Mouse (Mus musculus) heart, embryonic 13.5 days (tissue): ENCODE measurements around the gene E430018J23Rik. TPM values are rescaled to one million over a fixed set of nuclear protein-coding genes. Genes with fewer than 3 reads are reported as not detected.
"Not testable (repeated sequence)": the region's sequence is repeated elsewhere in the genome, so short reads cannot be mapped to it uniquely, and the experiment has no call there.

ENCODE experiments used
- ATAC-seq: fragments of 200-750 bp; cut with Nextera tagmentation; 2 replicates; pipeline ENCODE4 v1.8.0; 2017; ENCODE audit warnings: moderate TSS enrichment; ENCODE audit not compliant: insufficient number of reproducible peaks, low FRiP score, low TSS enrichment; ENCODE audit errors: extremely low read depth
- H3K27ac ChIP-seq: fragments of 300-500 bp; sonication (generic); replicated peaks from 2 replicates; pipeline ENCODE4 v1.5.1; 2015; ENCODE audit warnings: moderate library complexity, mild to moderate bottlenecking, inconsistent platforms
- H3K27me3 ChIP-seq: fragments of 300-500 bp; sonication (generic); replicated peaks from 2 replicates; pipeline ENCODE4 v1.6.1; 2015; ENCODE audit warnings: mild to moderate bottlenecking, inconsistent platforms
- H3K36me3 ChIP-seq: fragments of 300-500 bp; sonication (generic); 2 replicates; pipeline ENCODE4 v1.6.1; 2015; ENCODE audit warnings: mild to moderate bottlenecking, inconsistent platforms
- H3K4me1 ChIP-seq: fragments of 300-500 bp; sonication (generic); 2 replicates; pipeline ENCODE4 v1.6.1; 2015; ENCODE audit warnings: inconsistent platforms
- H3K4me2 ChIP-seq: fragments of 300-500 bp; sonication (generic); 2 replicates; pipeline ENCODE4 v1.6.1; 2015; ENCODE audit warnings: inconsistent platforms, mild to moderate bottlenecking, moderate library complexity
- H3K4me3 ChIP-seq: fragments of 300-500 bp; sonication (generic); 2 replicates; pipeline ENCODE4 v1.5.1; 2015; ENCODE audit warnings: moderate library complexity, mild to moderate bottlenecking, inconsistent platforms
- H3K9ac ChIP-seq: fragments of 300-500 bp; sonication (generic); 2 replicates; pipeline ENCODE4 v1.6.1; 2015; ENCODE audit warnings: inconsistent platforms, mild to moderate bottlenecking, moderate library complexity
- H3K9me3 ChIP-seq: fragments of 300-500 bp; sonication (generic); 2 replicates; pipeline ENCODE4 v1.6.1; 2016; ENCODE audit warnings: inconsistent platforms
- WGBS: fragments of 180-500 bp; shearing (Covaris S2); methylation state at CpG from one replicate; pipeline ENCODE4 v1.1.7; 2015; ENCODE audit warnings: mixed read lengths; 5-methylcytosine and 5-hydroxymethylcytosine counted together
- polyA plus RNA-seq: library from polyadenylated mRNA; unstranded; fragments of >200 nt; fragmentation: Nextera tagmentation; extraction: Ambion mirVana; gene quantifications from 2 replicates; pipeline ENCODE4 v1.2.1, GENCODE M21; 2015

E430018J23Rik gene
- polyA plus RNA-seq, 1 experiment from 2014 or later, result 4.9 TPM

- not testable (repeated sequence) for H3K9me3 ChIP-seq, H3K27me3 ChIP-seq, H3K4me1 ChIP-seq
- peak within 1 kb of the TSS; percentile 17; the same call in 1 of the 2 replicates for H3K27ac ChIP-seq
- H3K4me2 ChIP-seq, result peak within 1 kb of the TSS; percentile 82
- H3K9ac ChIP-seq, result peak within 1 kb of the TSS; percentile 83
- WGBS, result 1% methylated on average over 49 of the region's 49 CpGs
- ATAC-seq, result peak; percentile 92
- H3K4me3 ChIP-seq, result peak within 1 kb of the TSS; percentile 62
- H3K36me3 ChIP-seq, result peaks cover 21% of the 10 kb centered on the region
Measured at GRCm38 (mm10) chr7:127375271-127376245, 17.9 kb downstream of the E430018J23Rik start, which contains the start of gene Zfp747. Gene Zfp747, minus strand, starts transcription at chr7:127376050.

- H3K4me2 ChIP-seq, H3K9me3 ChIP-seq, H3K27ac ChIP-seq, ATAC-seq, H3K27me3 ChIP-seq, H3K4me1 ChIP-seq, H3K9ac ChIP-seq, H3K4me3 ChIP-seq: not testable (repeated sequence)
- H3K36me3 ChIP-seq, result peaks cover 21% of the 10 kb centered on the region
- WGBS, result 76% methylated on average over 3 of the region's 3 CpGs
Measured at GRCm38 (mm10) chr7:127371870-127372269, 21.6 kb downstream of the E430018J23Rik start.

- no peaks in the 10 kb centered on the region for H3K9me3 ChIP-seq
- no peak overlapping the region for H3K27ac ChIP-seq
- no peak for ATAC-seq
- 59% methylated on average over 2 of the region's 2 CpGs for WGBS
- no peak overlapping the region for H3K4me2 ChIP-seq
- H3K4me3 ChIP-seq, result no peak overlapping the region
- peaks cover 5% of the 10 kb centered on the region for H3K4me1 ChIP-seq
- H3K9ac ChIP-seq, result no peak overlapping the region
- H3K27me3 ChIP-seq, result no peaks in the 10 kb centered on the region
- H3K36me3 ChIP-seq, result peaks cover 21% of the 10 kb centered on the region
Measured at GRCm38 (mm10) chr7:127371213-127371612, 22.2 kb downstream of the E430018J23Rik start.

GRCm38 (mm10) chr7:127366249-127366648 is 27.2 kb downstream of the E430018J23Rik start:
- no peak for ATAC-seq
- 60% methylated on average over 3 of the region's 3 CpGs for WGBS
- H3K36me3 ChIP-seq, result no peaks in the 10 kb centered on the region

GRCm38 (mm10) chr7:127364166-127364565 is 29.3 kb downstream of the E430018J23Rik start:
- ATAC-seq, result no peak
- H3K4me2 ChIP-seq, result peak overlapping the region; percentile 89
- 57% methylated on average over 4 of the region's 4 CpGs for WGBS
- H3K4me1 ChIP-seq, result peaks cover 9% of the 10 kb centered on the region
- no peak overlapping the region for H3K27ac ChIP-seq
- peak overlapping the region; percentile 79; the same call in 1 of the 2 replicates for H3K9ac ChIP-seq
- H3K36me3 ChIP-seq, result no peaks in the 10 kb centered on the region
- no peaks in the 10 kb centered on the region for H3K9me3 ChIP-seq
- H3K27me3 ChIP-seq, result peaks cover 40% of the 10 kb centered on the region
- H3K4me3 ChIP-seq, result peak overlapping the region; percentile 54

More at GRCm38 (mm10) chr7:127366249-127366648, 27.2 kb downstream of the E430018J23Rik start:
- Histone ChIP-seq H3K9ac (no peak overlapping the region), H3K4me3 (no peak overlapping the region), H3K27me3 (peaks cover 21% of the 10 kb centered on the region), H3K4me1 (peaks cover 9% of the 10 kb centered on the region), H3K27ac (no peak overlapping the region), H3K4me2 (no peak overlapping the region), H3K9me3 (no peaks in the 10 kb centered on the region)

- Histone ChIP-seq H3K4me3 (peak overlapping the region; percentile 54), H3K9me3 (no peaks in the 10 kb centered on the region), H3K4me2 (peak overlapping the region; percentile 89), H3K27me3 (peaks cover 44% of the 10 kb centered on the region), H3K9ac (peak overlapping the region; percentile 79), H3K36me3 (no peaks in the 10 kb centered on the region), H3K27ac (no peak overlapping the region), H3K4me1 (peaks cover 9% of the 10 kb centered on the region)
- 2% methylated on average over 24 of the region's 24 CpGs for WGBS
- ATAC-seq, result no peak
Measured at GRCm38 (mm10) chr7:127363475-127363921, 29.9 kb downstream of the E430018J23Rik start.

- peak overlapping the region; percentile 41 for H3K4me3 ChIP-seq
- 21% methylated on average over 13 of the region's 13 CpGs for WGBS
- H3K4me1 ChIP-seq, ATAC-seq, H3K27ac ChIP-seq, H3K36me3 ChIP-seq, H3K9me3 ChIP-seq: not testable (repeated sequence)
- H3K27me3 ChIP-seq, result peaks cover 55% of the 10 kb centered on the region
- peak overlapping the region; percentile 56 for H3K4me2 ChIP-seq
- 0 out of 2 replicates have a peak overlapping the region, but pooled peaks have one; percentile 28 for H3K9ac ChIP-seq
Measured at GRCm38 (mm10) chr7:127362418-127362817, 31.0 kb downstream of the E430018J23Rik start.

- ATAC-seq, result no peak
- Histone ChIP-seq H3K4me3 (no peak overlapping the region), H3K9ac (no peak overlapping the region), H3K36me3 (no peaks in the 10 kb centered on the region), H3K9me3 (no peaks in the 10 kb centered on the region), H3K27ac (no peak overlapping the region), H3K27me3 (peaks cover 62% of the 10 kb centered on the region), H3K4me2 (no peak overlapping the region), H3K4me1 (peaks cover 9% of the 10 kb centered on the region)
- WGBS, result 53% methylated on average over 12 of the region's 13 CpGs
Measured at GRCm38 (mm10) chr7:127361449-127361848, 32.0 kb downstream of the E430018J23Rik start.

GRCm38 (mm10) chr7:127360265-127360664 is 33.2 kb downstream of the E430018J23Rik start:
- Histone ChIP-seq H3K9ac (no peak overlapping the region), H3K4me3 (no peak overlapping the region), H3K27ac (no peak overlapping the region), H3K4me1 (peaks cover 9% of the 10 kb centered on the region), H3K27me3 (peaks cover 68% of the 10 kb centered on the region), H3K9me3 (no peaks in the 10 kb centered on the region), H3K4me2 (no peak overlapping the region), H3K36me3 (no peaks in the 10 kb centered on the region)
- 62% methylated on average over 4 of the region's 4 CpGs for WGBS
- ATAC-seq, result no peak

- H3K9ac ChIP-seq, result no peak overlapping the region
- no peak overlapping the region for H3K27ac ChIP-seq
- H3K36me3 ChIP-seq, result no peaks in the 10 kb centered on the region
- ATAC-seq, result no peak
- no peak overlapping the region for H3K4me3 ChIP-seq
- H3K4me1 ChIP-seq, result peaks cover 3% of the 10 kb centered on the region
- H3K4me2 ChIP-seq, result no peak overlapping the region
- 54% methylated on average over 4 of the region's 4 CpGs for WGBS
- no peaks in the 10 kb centered on the region for H3K9me3 ChIP-seq
- H3K27me3 ChIP-seq, result peaks cover 58% of the 10 kb centered on the region
Measured at GRCm38 (mm10) chr7:127358472-127358871, 35.0 kb downstream of the E430018J23Rik start.

- no peak overlapping the region for H3K9ac ChIP-seq
- H3K36me3 ChIP-seq, result no peaks in the 10 kb centered on the region
- no peak overlapping the region for H3K4me3 ChIP-seq
- H3K4me2 ChIP-seq, result no peak overlapping the region
- no peaks in the 10 kb centered on the region for H3K4me1 ChIP-seq
- no peak overlapping the region for H3K27ac ChIP-seq
- no peak for ATAC-seq
- 59% methylated on average over 2 of the region's 2 CpGs for WGBS
- peaks cover 55% of the 10 kb centered on the region for H3K27me3 ChIP-seq
- H3K9me3 ChIP-seq, result no peaks in the 10 kb centered on the region
Measured at GRCm38 (mm10) chr7:127357871-127358270, 35.6 kb downstream of the E430018J23Rik start.
